Mouse (Mus musculus) bone marrow macrophage, adult 2 months (primary cell): ENCODE measurements around the gene Rnf169.
"Not testable (repeated sequence)": the region's sequence is repeated elsewhere in the genome, so short reads cannot be mapped to it uniquely, and the experiment has no call there.

Experiments
- CTCF ChIP-seq: IDR thresholded peaks from 2 replicates; pipeline ENCODE4 v1.5.1; 2012; ENCODE audit warnings: low read depth, mild to moderate bottlenecking, low read length, moderate library complexity
- POLR2A ChIP-seq: IDR thresholded peaks from 2 replicates; pipeline ENCODE4 v1.6.1; 2012; ENCODE audit warnings: mild to moderate bottlenecking, low read depth, low read length, borderline replicate concordance

- not testable (repeated sequence) for TF ChIP-seq CTCF, POLR2A
These were observed 19.7 kb downstream of the Rnf169 start for GRCm38 (mm10) chr7:99960571-99960970.
